Mouse (Mus musculus): Measurements from ENCODE around the gene Bphl. TPM values are rescaled to one million over a fixed set of nuclear protein-coding genes. Genes with fewer than 3 reads are reported as not detected.
"Not testable (repeated sequence)": the region's sequence is repeated elsewhere in the genome, so short reads cannot be mapped to it uniquely, and the experiment has no call there.

Gene Bphl
- total RNA-seq, 2 experiments from 2014 or later: 21.3 to 26.5 TPM

GRCm38 (mm10) chr13:34051692-34052091 lies 14.3 kb downstream of the Bphl start:
- DNase-seq: no peak

GRCm38 (mm10) chr13:34053673-34054282 lies 16.4 kb downstream of the Bphl start:
- DNase-seq: no peak

- no peak for DNase-seq
Measured at GRCm38 (mm10) chr13:34054391-34054790, 17.0 kb downstream of the Bphl start.

- no peak for DNase-seq
Measured at GRCm38 (mm10) chr13:34054983-34055382, 17.6 kb downstream of the Bphl start.

GRCm38 (mm10) chr13:34057252-34057651 lies 19.9 kb downstream of the Bphl start:
- DNase-seq: no peak

GRCm38 (mm10) chr13:34060061-34060460 lies 22.7 kb downstream of the Bphl start:
- DNase-seq: no peak

- no peak for DNase-seq
Measured at GRCm38 (mm10) chr13:34062466-34062865, 25.1 kb downstream of the Bphl start.

- no peak for DNase-seq
Measured at GRCm38 (mm10) chr13:34066351-34066750, 29.0 kb downstream of the Bphl start.

GRCm38 (mm10) chr13:34070296-34070695 lies 32.9 kb downstream of the Bphl start:
- no peak for DNase-seq

GRCm38 (mm10) chr13:34071836-34072235 lies 34.4 kb downstream of the Bphl start:
- DNase-seq: no peak

- DNase-seq: no peak
Measured at GRCm38 (mm10) chr13:34072847-34073246, 35.5 kb downstream of the Bphl start.

- DNase-seq: not testable (repeated sequence)
Measured at GRCm38 (mm10) chr13:34074441-34074840, 37.0 kb downstream of the Bphl start.

- DNase-seq: not testable (repeated sequence)
Measured at GRCm38 (mm10) chr13:34075893-34076292, 38.5 kb downstream of the Bphl start.

GRCm38 (mm10) chr13:34076561-34077491 lies 39.4 kb downstream of the Bphl start:
- no peak for DNase-seq

- DNase-seq: peak; percentile 95
Measured at GRCm38 (mm10) chr13:34077492-34078271, 40.3 kb downstream of the Bphl start, which contains the start of gene Tubb2a. Tubb2a (minus strand) TSS chr13:34078007.

GRCm38 (mm10) chr13:34078500-34079280 lies 41.3 kb downstream of the Bphl start:
- no peak for DNase-seq

GRCm38 (mm10) chr13:34079801-34080200 lies 42.4 kb downstream of the Bphl start:
- no peak for DNase-seq

- DNase-seq: no peak
Measured at GRCm38 (mm10) chr13:34081926-34082325, 44.5 kb downstream of the Bphl start.

- DNase-seq: no peak
Measured at GRCm38 (mm10) chr13:34084026-34084750, 46.8 kb downstream of the Bphl start.

- no peak for DNase-seq
Measured at GRCm38 (mm10) chr13:34087052-34087812, 49.8 kb downstream of the Bphl start.
